Mouse (Mus musculus) liver (tissue): ENCODE results near the gene Ndufb2.

Experiments
- DNase-seq: peaks from one replicate; pipeline ENCODE4 v3.0.0-alpha.2; 2020; ENCODE audit warnings: mixed read lengths

The Ndufb2 gene

GRCm38 (mm10) chr6:39592401-39593214 lies at the start of gene Ndufb2:
Gene Ndufb2 (plus strand): TSS chr6:39592574.
- DNase-seq = peak; percentile 93

- peak; percentile 66 for DNase-seq
Observed at GRCm38 (mm10) chr6:39542631-39543597, 49.5 kb upstream of the Ndufb2 start.

- DNase-seq = no peak
Observed at GRCm38 (mm10) chr6:39543769-39544420, 48.5 kb upstream of the Ndufb2 start.

GRCm38 (mm10) chr6:39545474-39545873 lies 46.9 kb upstream of the Ndufb2 start:
- DNase-seq = no peak

- DNase-seq = no peak
Observed at GRCm38 (mm10) chr6:39548030-39548429, 44.3 kb upstream of the Ndufb2 start.

- no peak for DNase-seq
Observed at GRCm38 (mm10) chr6:39551981-39552636, 40.3 kb upstream of the Ndufb2 start.

- DNase-seq = no peak
Observed at GRCm38 (mm10) chr6:39554888-39555647, 37.3 kb upstream of the Ndufb2 start.

- no peak for DNase-seq
Observed at GRCm38 (mm10) chr6:39555648-39555945, 36.8 kb upstream of the Ndufb2 start.

GRCm38 (mm10) chr6:39556900-39557659 lies 35.3 kb upstream of the Ndufb2 start:
- no peak for DNase-seq

- peak; percentile 72 for DNase-seq
Observed at GRCm38 (mm10) chr6:39557723-39558261, 34.6 kb upstream of the Ndufb2 start, which contains the start of gene Dennd2a. Gene Dennd2a (minus strand): TSS chr6:39557867.

GRCm38 (mm10) chr6:39559276-39559939 lies 33.0 kb upstream of the Ndufb2 start:
- DNase-seq = no peak

GRCm38 (mm10) chr6:39562166-39563015 lies 30.0 kb upstream of the Ndufb2 start:
- DNase-seq = peak; percentile 74

- DNase-seq = no peak
Observed at GRCm38 (mm10) chr6:39567528-39567927, 24.8 kb upstream of the Ndufb2 start.

GRCm38 (mm10) chr6:39570426-39570825 lies 21.9 kb upstream of the Ndufb2 start:
- DNase-seq = no peak

GRCm38 (mm10) chr6:39573791-39574554 lies 18.4 kb upstream of the Ndufb2 start, which contains the start of gene Adck2:
Gene Adck2 (plus strand): TSS chr6:39573873.
- peak; percentile 87 for DNase-seq

GRCm38 (mm10) chr6:39574555-39574869 lies 17.9 kb upstream of the Ndufb2 start:
- no peak for DNase-seq

- no peak for DNase-seq
Observed at GRCm38 (mm10) chr6:39574951-39575350, 17.4 kb upstream of the Ndufb2 start.

- no peak for DNase-seq
Observed at GRCm38 (mm10) chr6:39579552-39579951, 12.8 kb upstream of the Ndufb2 start.
